Mouse (Mus musculus) bone marrow, adult 2 months (tissue): ENCODE data around the gene Mrpl43.

Experiments
- CTCF ChIP-seq: fragments of 200-500 bp; IDR thresholded peaks from 2 replicates; pipeline ENCODE4 v1.5.1; 2011; ENCODE audit warnings: low read length, control low read depth; ENCODE audit not compliant: control insufficient read depth, insufficient read depth
- POLR2A ChIP-seq: fragments of 200-500 bp; IDR thresholded peaks from 2 replicates; pipeline ENCODE4 v1.6.1; 2011; ENCODE audit warnings: low read depth, mild to moderate bottlenecking, control low read depth, low read length, borderline replicate concordance; ENCODE audit not compliant: control insufficient read depth

- TF ChIP-seq POLR2A (no peak), CTCF (no peak)
Observed at GRCm38 (mm10) chr19:45012219-45012618, 6.0 kb upstream of the Mrpl43 start.
